Mouse (Mus musculus) CH12.LX (cell line): ENCODE measurements around the gene Gm21962. TPM values are rescaled to one million over a fixed set of nuclear protein-coding genes. Genes with fewer than 3 reads are reported as not detected.
A peak's percentile ranks its signal among the peaks of the same experiment; 100 is the strongest.

ENCODE experiments used
- DNase-seq: peaks from one replicate; pipeline ENCODE4 v3.0.0-alpha.2; 2013; ENCODE audit errors: extremely low read depth
- H3K27ac ChIP-seq: 2 replicates; pipeline ENCODE4 v1.5.1; 2012; ENCODE audit warnings: low read depth, mild to moderate bottlenecking, control low read depth, moderate library complexity; ENCODE audit not compliant: insufficient read depth
- H3K27me3 ChIP-seq: replicated peaks from 2 replicates; pipeline ENCODE3; 2012; ENCODE audit warnings: inconsistent platforms
- H3K36me3 ChIP-seq, 2 experiments: replicated peaks in 1 of 2; 2 replicates each; pipeline versions ENCODE3 to v1.6.1; 2012; ENCODE audit warnings: inconsistent platforms in 1 of 2, low read length in 1 of 2, mild to moderate bottlenecking in 1 of 2, mixed read lengths in 1 of 2, moderate library complexity in 1 of 2; ENCODE audit not compliant: control insufficient read depth in 1 of 2, insufficient read depth in 1 of 2
- H3K4me1 ChIP-seq, 2 experiments: 2 replicates each; pipeline ENCODE4 v1.6.1; 2012; ENCODE audit warnings: inconsistent platforms in 1 of 2, moderate library complexity in 1 of 2; ENCODE audit not compliant: insufficient read depth in 2 of 2, control insufficient read depth in 1 of 2
- H3K4me2 ChIP-seq: 2 replicates; pipeline ENCODE4 v1.6.1; 2012; ENCODE audit warnings: low read depth, mild to moderate bottlenecking, control low read depth; ENCODE audit not compliant: poor library complexity, insufficient read depth, severe bottlenecking
- H3K4me3 ChIP-seq, 3 experiments: fragments of 150-350 bp in 1 of 3; sonication (generic) in 1 of 3; replicated peaks in 1 of 3; 2 replicates each; pipeline versions ENCODE3 to v1.5.1; 2011 to 2012; ENCODE audit warnings: low read depth in 2 of 3, low read length in 2 of 3, mild to moderate bottlenecking in 2 of 3, moderate library complexity in 2 of 3, control low read depth in 1 of 3, improper control_type of control experiment in 1 of 3, inconsistent platforms in 1 of 3, mixed read lengths in 1 of 3; ENCODE audit not compliant: poor library complexity in 1 of 3
- H3K79me2 ChIP-seq: replicated peaks from 2 replicates; pipeline ENCODE4 v1.6.1; 2012; ENCODE audit warnings: mild to moderate bottlenecking, moderate library complexity; ENCODE audit not compliant: control insufficient read depth, poor library complexity, insufficient read depth, severe bottlenecking; ENCODE audit errors: extremely low read depth
- H3K9ac ChIP-seq: 2 replicates; pipeline ENCODE4 v1.6.1; 2012; ENCODE audit warnings: low read depth, mild to moderate bottlenecking, control low read depth, moderate library complexity; ENCODE audit not compliant: insufficient read depth
- H3K9me3 ChIP-seq: replicated peaks from 2 replicates; pipeline ENCODE3; 2012; ENCODE audit warnings: low read length, inconsistent platforms, mixed read lengths
- BHLHE40 ChIP-seq: IDR thresholded peaks from 2 replicates; pipeline ENCODE4 v1.6.1; 2011; ENCODE audit warnings: mild to moderate bottlenecking, low read depth, low read length, improper control_type of control experiment
- CTCF ChIP-seq, 2 experiments: IDR thresholded peaks in 1 of 2; conservative IDR thresholded peaks in 1 of 2; 2 replicates each; pipeline ENCODE4 v1.5.1; 2011 to 2012; ENCODE audit warnings: low read depth in 2 of 2, low read length in 2 of 2, improper control_type of control experiment in 1 of 2, inconsistent platforms in 1 of 2, mild to moderate bottlenecking in 1 of 2, moderate library complexity in 1 of 2
- ELF1 ChIP-seq: IDR thresholded peaks from 2 replicates; pipeline ENCODE4 v1.6.1; 2014; ENCODE audit warnings: low read depth, mild to moderate bottlenecking, inconsistent platforms, low read length, improper control_type of control experiment
- EP300 ChIP-seq: IDR thresholded peaks from 2 replicates; pipeline ENCODE4 v1.6.1; 2011; ENCODE audit warnings: low read length, improper control_type of control experiment
- ETS1 ChIP-seq: conservative IDR thresholded peaks from 2 replicates; pipeline ENCODE4 v1.6.1; 2012; ENCODE audit warnings: low read depth, mild to moderate bottlenecking, inconsistent platforms, low read length, improper control_type of control experiment, moderate library complexity
- GABPA ChIP-seq: IDR thresholded peaks from 2 replicates; pipeline ENCODE4 v1.6.1; 2012; ENCODE audit warnings: low read depth, low read length, improper control_type of control experiment, inconsistent platforms; ENCODE audit not compliant: insufficient replicate concordance
- HCFC1 ChIP-seq: IDR thresholded peaks from 2 replicates; pipeline ENCODE4 v1.6.1; 2012; ENCODE audit warnings: low read depth, mild to moderate bottlenecking, inconsistent platforms, low read length, improper control_type of control experiment
- IRF4 ChIP-seq: IDR thresholded peaks from 2 replicates; pipeline ENCODE4 v1.6.1; 2014; ENCODE audit warnings: low read depth, mild to moderate bottlenecking, inconsistent platforms, low read length, improper control_type of control experiment
- JUN ChIP-seq: IDR thresholded peaks from 2 replicates; pipeline ENCODE4 v1.6.1; 2011; ENCODE audit warnings: low read depth, mild to moderate bottlenecking, low read length, improper control_type of control experiment, moderate library complexity; ENCODE audit not compliant: insufficient read depth
- KAT2A ChIP-seq: IDR thresholded peaks from 2 replicates; pipeline ENCODE4 v1.6.1; 2012; ENCODE audit warnings: low read length, improper control_type of control experiment, inconsistent platforms; ENCODE audit not compliant: insufficient replicate concordance
- MEF2A ChIP-seq: IDR thresholded peaks from 2 replicates; pipeline ENCODE4 v1.6.1; 2014; ENCODE audit warnings: low read depth, mild to moderate bottlenecking, inconsistent platforms, low read length, improper control_type of control experiment, borderline replicate concordance
- NELFE ChIP-seq: IDR thresholded peaks from 2 replicates; pipeline ENCODE4 v1.6.1; 2011; ENCODE audit warnings: low read depth, low read length, improper control_type of control experiment
- RAD21 ChIP-seq: IDR thresholded peaks from 2 replicates; pipeline ENCODE4 v1.6.1; 2011; ENCODE audit warnings: low read depth, mild to moderate bottlenecking, low read length, improper control_type of control experiment, moderate library complexity
- RCOR1 ChIP-seq: conservative IDR thresholded peaks from 2 replicates; pipeline ENCODE4 v1.6.1; 2012; ENCODE audit warnings: low read depth, mild to moderate bottlenecking, inconsistent platforms, low read length, improper control_type of control experiment
- SMC3 ChIP-seq: IDR thresholded peaks from 2 replicates; pipeline ENCODE4 v1.6.1; 2011; ENCODE audit warnings: low read depth, low read length, improper control_type of control experiment
- TCF12 ChIP-seq: IDR thresholded peaks from 2 replicates; pipeline ENCODE4 v1.6.1; 2014; ENCODE audit warnings: low read depth, mild to moderate bottlenecking, inconsistent platforms, low read length, improper control_type of control experiment
- UBTF ChIP-seq: IDR thresholded peaks from 2 replicates; pipeline ENCODE4 v1.6.1; 2012; ENCODE audit warnings: low read depth, mild to moderate bottlenecking, inconsistent platforms, low read length, improper control_type of control experiment, moderate library complexity
- ZC3H11A ChIP-seq: IDR thresholded peaks from 2 replicates; pipeline ENCODE4 v1.6.1; 2012; ENCODE audit warnings: low read depth, mild to moderate bottlenecking, inconsistent platforms, low read length, improper control_type of control experiment
- ZKSCAN1 ChIP-seq: IDR thresholded peaks from 2 replicates; pipeline ENCODE4 v1.6.1; 2012; ENCODE audit warnings: low read depth, inconsistent platforms, low read length, improper control_type of control experiment, borderline replicate concordance
- dilution Hi-C: fragments of 300-500 bp; cut with MboI; formaldehyde crosslinking; loops from 2 replicates; pipeline ENCODE4 v1.14.3; 2020; ENCODE audit warnings: low sequenced_read_pairs; ENCODE audit not compliant: extremely low pct_unique_long_range_greater_than_20kb, extremely low pct_ligation_motif_present
- in situ Hi-C: fragments of 300-500 bp; cut with MboI; formaldehyde crosslinking; loops from 3 replicates; pipeline ENCODE4 v1.14.3; 2019; ENCODE audit warnings: low sequenced_read_pairs, low pct_ligation_motif_present, low pct_unique_long_range_greater_than_20kb, mixed read lengths
- polyA plus RNA-seq: library from polyadenylated mRNA; unstranded; fragments of >175 nt; gene quantifications from 2 replicates; pipeline ENCODE4 v1.2.1, GENCODE M21; 2012; ENCODE audit warnings: low read depth; ENCODE audit not compliant: insufficient read length
- total RNA-seq, 2 experiments: library from RNA; depleted of rRNA; stranded (reverse); fragments of 300-350 nt in 1 of 2; fragments of >200 nt in 1 of 2; gene quantifications; 2 replicates each; pipeline ENCODE4 v1.2.3; 2012 to 2014

Gene Gm21962
- total and polyA plus RNA-seq, 3 experiments: not detected

GRCm38 (mm10) chr3:137636571-137636970 lies 34.8 kb upstream of the Gm21962 start:
- H3K4me1 ChIP-seq: peaks cover 0 to 5% of the 10 kb centered on the region in 2 experiments; a peak in 1 of 4 replicates
- H3K4me2 ChIP-seq: no peak overlapping the region
- dilution Hi-C loops (no loop called here), in situ Hi-C loops (no loop called here)
- H3K9me3 ChIP-seq: no peaks in the 10 kb centered on the region
- no peaks in the 10 kb centered on the region for H3K27me3 ChIP-seq
- H3K27ac ChIP-seq: no peak overlapping the region
- TF ChIP-seq ZC3H11A (no peak), SMC3 (peak; percentile 60), HCFC1 (no peak), ZKSCAN1 (no peak), RCOR1 (no peak), RAD21 (peak; percentile 61), MEF2A (no peak), GABPA (no peak), KAT2A (no peak), JUN (no peak), NELFE (no peak), CTCF (conservative IDR thresholded peaks at IDR 0.05 in 1 of 2, IDR thresholded peaks at IDR 0.05 in 1 of 2; ENCODE audit: low read depth in 2 of 2, low read length in 2 of 2) (peak in 1 of 2 experiments; percentile 52; a peak in 2 of 4 replicates)
- no peak overlapping the region for H3K4me3 ChIP-seq
- no peak for DNase-seq
- H3K9ac ChIP-seq: no peak overlapping the region
- no peaks in the 10 kb centered on the region for H3K36me3 ChIP-seq
- no peaks in the 10 kb centered on the region for H3K79me2 ChIP-seq

GRCm38 (mm10) chr3:137641238-137641637 lies 30.1 kb upstream of the Gm21962 start:
- no peaks in the 10 kb centered on the region for H3K79me2 ChIP-seq
- dilution Hi-C loops (no loop called here), in situ Hi-C loops (no loop called here)
- H3K36me3 ChIP-seq: no peaks in the 10 kb centered on the region
- no peak overlapping the region for H3K4me2 ChIP-seq
- DNase-seq: no peak
- no peak for TF ChIP-seq MEF2A
- no peak overlapping the region for H3K27ac ChIP-seq
- H3K27me3 ChIP-seq: no peaks in the 10 kb centered on the region
- H3K9me3 ChIP-seq: no peaks in the 10 kb centered on the region
- peaks cover 11 to 43% of the 10 kb centered on the region in 2 experiments for H3K4me1 ChIP-seq
- no peak overlapping the region for H3K9ac ChIP-seq
- H3K4me3 ChIP-seq: no peak overlapping the region

GRCm38 (mm10) chr3:137642137-137642536 lies 29.2 kb upstream of the Gm21962 start:
- no peaks in the 10 kb centered on the region for H3K36me3 ChIP-seq
- H3K27me3 ChIP-seq: no peaks in the 10 kb centered on the region
- no peak overlapping the region for H3K27ac ChIP-seq
- TF ChIP-seq BHLHE40 (peak; percentile 81), TCF12 (peak; percentile 45; the same call in 1 of the 2 replicates), ETS1 (peak; percentile 38; the same call in 1 of the 2 replicates), ELF1 (peak; percentile 19; the same call in 1 of the 2 replicates), IRF4 (peak; percentile 25; the same call in 1 of the 2 replicates), EP300 (0 out of 2 replicates have a peak, but pooled peaks have one; percentile 21), UBTF (no peak), ZKSCAN1 (no peak)
- TF ChIP-seq, all 38 proteins: peak for 6
- dilution Hi-C loops: no loop called here
- Histone ChIP-seq H3K4me3 (no peak overlapping the region), H3K4me2 (peak overlapping the region; percentile 33; the same call in 1 of the 2 replicates), H3K9ac (no peak overlapping the region), H3K79me2 (no peaks in the 10 kb centered on the region), H3K4me1 (peaks cover 11 to 47% of the 10 kb centered on the region in 2 experiments), H3K9me3 (no peaks in the 10 kb centered on the region)
- DNase-seq: no peak
- in situ Hi-C loops: no loop called here
